Mouse (Mus musculus): Measurements from ENCODE around the gene Scp2. TPM values are rescaled to one million over a fixed set of nuclear protein-coding genes. Genes with fewer than 3 reads are reported as not detected.

The Scp2 gene
- 201 and 213 TPM in 2 replicates for polyA plus RNA-seq (2014; fragmentation: Nextera tagmentation; extraction: Ambion mirVana)

GRCm38 (mm10) chr4:108144880-108145279 is at the start of gene Scp2:
Gene Scp2 (minus strand): TSS chr4:108144998.
- H3K4me3 ChIP-seq (ENCODE audit: low read depth, low read length) = no peak within 1 kb of the TSS
- ATAC-seq (ENCODE audit: insufficient number of reproducible peaks, insufficient read depth, low FRiP score, low read depth) = no peak
- no peaks in the 10 kb centered on the region for H3K4me1 ChIP-seq (ENCODE audit: control insufficient read depth, insufficient read depth, low read length)
- H3K9ac ChIP-seq (replicated peaks; ENCODE audit: low read depth, low read length) = no peak within 1 kb of the TSS
- no peak within 1 kb of the TSS for H3K27ac ChIP-seq (ENCODE audit: low read length)
- H3K9me3 ChIP-seq (ENCODE audit: control insufficient read depth, low read depth, low read length) = no peaks in the 10 kb centered on the region
- no peak within 1 kb of the TSS for H3K4me2 ChIP-seq (replicated peaks; ENCODE audit: low read depth, low read length)
- 81% methylated on average over 1 of the region's 1 CpGs for WGBS
- H3K27me3 ChIP-seq (ENCODE audit: control insufficient read depth, insufficient read depth, low read length) = no peaks in the 10 kb centered on the region
- no peaks in the 10 kb centered on the region for H3K36me3 ChIP-seq (ENCODE audit: control insufficient read depth, insufficient read depth, low read length)

- no peaks in the 10 kb centered on the region for H3K4me1 ChIP-seq (ENCODE audit: control insufficient read depth, insufficient read depth, low read length)
- 75% methylated on average over 2 of the region's 2 CpGs for WGBS
- no peaks in the 10 kb centered on the region for H3K36me3 ChIP-seq (ENCODE audit: control insufficient read depth, insufficient read depth, low read length)
- H3K9ac ChIP-seq (replicated peaks; ENCODE audit: low read depth, low read length) = no peak overlapping the region
- no peak overlapping the region for H3K4me2 ChIP-seq (replicated peaks; ENCODE audit: low read depth, low read length)
- ATAC-seq (ENCODE audit: insufficient number of reproducible peaks, insufficient read depth, low FRiP score, low read depth) = no peak
- H3K27ac ChIP-seq (ENCODE audit: low read length) = no peak overlapping the region
- H3K4me3 ChIP-seq (ENCODE audit: low read depth, low read length) = no peak overlapping the region
- no peaks in the 10 kb centered on the region for H3K27me3 ChIP-seq (ENCODE audit: control insufficient read depth, insufficient read depth, low read length)
- no peaks in the 10 kb centered on the region for H3K9me3 ChIP-seq (ENCODE audit: control insufficient read depth, low read depth, low read length)
Observed at GRCm38 (mm10) chr4:108192821-108193323, 48.1 kb upstream of the Scp2 start.

- Histone ChIP-seq H3K36me3 (ENCODE audit: control insufficient read depth, insufficient read depth, low read length) (no peaks in the 10 kb centered on the region), H3K4me1 (ENCODE audit: control insufficient read depth, insufficient read depth, low read length) (no peaks in the 10 kb centered on the region), H3K27ac (ENCODE audit: low read length) (no peak overlapping the region), H3K9me3 (ENCODE audit: control insufficient read depth, low read depth, low read length) (no peaks in the 10 kb centered on the region), H3K4me2 (replicated peaks; ENCODE audit: low read depth, low read length) (no peak overlapping the region), H3K4me3 (ENCODE audit: low read depth, low read length) (no peak overlapping the region), H3K27me3 (ENCODE audit: control insufficient read depth, insufficient read depth, low read length) (no peaks in the 10 kb centered on the region), H3K9ac (replicated peaks; ENCODE audit: low read depth, low read length) (no peak overlapping the region)
- 53% methylated on average over 1 of the region's 1 CpGs for WGBS
- no peak for ATAC-seq (ENCODE audit: insufficient number of reproducible peaks, insufficient read depth, low FRiP score, low read depth)
Observed at GRCm38 (mm10) chr4:108182278-108182677, 37.5 kb upstream of the Scp2 start.

GRCm38 (mm10) chr4:108168056-108168455 is 23.3 kb upstream of the Scp2 start:
- Histone ChIP-seq H3K36me3 (ENCODE audit: control insufficient read depth, insufficient read depth, low read length) (no peaks in the 10 kb centered on the region), H3K9ac (replicated peaks; ENCODE audit: low read depth, low read length) (no peak overlapping the region), H3K4me3 (ENCODE audit: low read depth, low read length) (no peak overlapping the region), H3K4me1 (ENCODE audit: control insufficient read depth, insufficient read depth, low read length) (no peaks in the 10 kb centered on the region), H3K27me3 (ENCODE audit: control insufficient read depth, insufficient read depth, low read length) (no peaks in the 10 kb centered on the region), H3K9me3 (ENCODE audit: control insufficient read depth, low read depth, low read length) (no peaks in the 10 kb centered on the region), H3K4me2 (replicated peaks; ENCODE audit: low read depth, low read length) (no peak overlapping the region), H3K27ac (ENCODE audit: low read length) (no peak overlapping the region)
- ATAC-seq (ENCODE audit: insufficient number of reproducible peaks, insufficient read depth, low FRiP score, low read depth) = no peak
- 81% methylated on average over 6 of the region's 6 CpGs for WGBS

- H3K4me1 ChIP-seq (ENCODE audit: control insufficient read depth, insufficient read depth, low read length) = no peaks in the 10 kb centered on the region
- H3K4me2 ChIP-seq (replicated peaks; ENCODE audit: low read depth, low read length) = no peak overlapping the region
- no peak overlapping the region for H3K27ac ChIP-seq (ENCODE audit: low read length)
- no peaks in the 10 kb centered on the region for H3K27me3 ChIP-seq (ENCODE audit: control insufficient read depth, insufficient read depth, low read length)
- WGBS = 86% methylated on average over 4 of the region's 4 CpGs
- no peak overlapping the region for H3K9ac ChIP-seq (replicated peaks; ENCODE audit: low read depth, low read length)
- no peak for ATAC-seq (ENCODE audit: insufficient number of reproducible peaks, insufficient read depth, low FRiP score, low read depth)
- H3K4me3 ChIP-seq (ENCODE audit: low read depth, low read length) = no peak overlapping the region
- no peaks in the 10 kb centered on the region for H3K9me3 ChIP-seq (ENCODE audit: control insufficient read depth, low read depth, low read length)
- no peaks in the 10 kb centered on the region for H3K36me3 ChIP-seq (ENCODE audit: control insufficient read depth, insufficient read depth, low read length)
Observed at GRCm38 (mm10) chr4:108166874-108167273, 22.1 kb upstream of the Scp2 start.

- H3K9me3 ChIP-seq (ENCODE audit: control insufficient read depth, low read depth, low read length) = no peaks in the 10 kb centered on the region
- WGBS = under 1% methylated on average over 43 of the region's 43 CpGs
- H3K36me3 ChIP-seq (ENCODE audit: control insufficient read depth, insufficient read depth, low read length) = no peaks in the 10 kb centered on the region
- peak within 1 kb of the TSS; percentile 61 for H3K4me3 ChIP-seq (ENCODE audit: low read depth, low read length)
- no peak within 1 kb of the TSS for H3K27ac ChIP-seq (ENCODE audit: low read length)
- peak within 1 kb of the TSS; percentile 83 for H3K4me2 ChIP-seq (replicated peaks; ENCODE audit: low read depth, low read length)
- 0 out of 2 replicates have a peak, but pooled peaks have one; percentile 49 for ATAC-seq (ENCODE audit: insufficient number of reproducible peaks, insufficient read depth, low FRiP score, low read depth)
- no peaks in the 10 kb centered on the region for H3K4me1 ChIP-seq (ENCODE audit: control insufficient read depth, insufficient read depth, low read length)
- H3K27me3 ChIP-seq (ENCODE audit: control insufficient read depth, insufficient read depth, low read length) = no peaks in the 10 kb centered on the region
- H3K9ac ChIP-seq (replicated peaks; ENCODE audit: low read depth, low read length) = peak within 1 kb of the TSS; percentile 23; the same call in 1 of the 2 replicates
Observed at GRCm38 (mm10) chr4:108165152-108165895, 20.5 kb upstream of the Scp2 start, which contains the start of gene Echdc2. Gene Echdc2 (plus strand): TSS chr4:108165437.

- H3K36me3 ChIP-seq (ENCODE audit: control insufficient read depth, insufficient read depth, low read length) = no peaks in the 10 kb centered on the region
- H3K9ac ChIP-seq (replicated peaks; ENCODE audit: low read depth, low read length) = no peak overlapping the region
- H3K9me3 ChIP-seq (ENCODE audit: control insufficient read depth, low read depth, low read length) = no peaks in the 10 kb centered on the region
- H3K27me3 ChIP-seq (ENCODE audit: control insufficient read depth, insufficient read depth, low read length) = no peaks in the 10 kb centered on the region
- H3K4me2 ChIP-seq (replicated peaks; ENCODE audit: low read depth, low read length) = no peak overlapping the region
- no peaks in the 10 kb centered on the region for H3K4me1 ChIP-seq (ENCODE audit: control insufficient read depth, insufficient read depth, low read length)
- WGBS = 71% methylated on average over 3 of the region's 3 CpGs
- no peak overlapping the region for H3K27ac ChIP-seq (ENCODE audit: low read length)
- no peak for ATAC-seq (ENCODE audit: insufficient number of reproducible peaks, insufficient read depth, low FRiP score, low read depth)
- H3K4me3 ChIP-seq (ENCODE audit: low read depth, low read length) = no peak overlapping the region
Observed at GRCm38 (mm10) chr4:108163291-108163690, 18.5 kb upstream of the Scp2 start.

GRCm38 (mm10) chr4:108161936-108162335 is 17.1 kb upstream of the Scp2 start:
- Histone ChIP-seq H3K36me3 (ENCODE audit: control insufficient read depth, insufficient read depth, low read length) (no peaks in the 10 kb centered on the region), H3K4me3 (ENCODE audit: low read depth, low read length) (no peak overlapping the region), H3K9ac (replicated peaks; ENCODE audit: low read depth, low read length) (no peak overlapping the region), H3K4me2 (replicated peaks; ENCODE audit: low read depth, low read length) (no peak overlapping the region), H3K27me3 (ENCODE audit: control insufficient read depth, insufficient read depth, low read length) (no peaks in the 10 kb centered on the region), H3K27ac (ENCODE audit: low read length) (no peak overlapping the region), H3K9me3 (ENCODE audit: control insufficient read depth, low read depth, low read length) (no peaks in the 10 kb centered on the region), H3K4me1 (ENCODE audit: control insufficient read depth, insufficient read depth, low read length) (no peaks in the 10 kb centered on the region)
- no peak for ATAC-seq (ENCODE audit: insufficient number of reproducible peaks, insufficient read depth, low FRiP score, low read depth)
- 87% methylated on average over 8 of the region's 8 CpGs for WGBS
